11 mouse cellular contexts compared by ENCODE assay signal in the genomic region with DNA sequence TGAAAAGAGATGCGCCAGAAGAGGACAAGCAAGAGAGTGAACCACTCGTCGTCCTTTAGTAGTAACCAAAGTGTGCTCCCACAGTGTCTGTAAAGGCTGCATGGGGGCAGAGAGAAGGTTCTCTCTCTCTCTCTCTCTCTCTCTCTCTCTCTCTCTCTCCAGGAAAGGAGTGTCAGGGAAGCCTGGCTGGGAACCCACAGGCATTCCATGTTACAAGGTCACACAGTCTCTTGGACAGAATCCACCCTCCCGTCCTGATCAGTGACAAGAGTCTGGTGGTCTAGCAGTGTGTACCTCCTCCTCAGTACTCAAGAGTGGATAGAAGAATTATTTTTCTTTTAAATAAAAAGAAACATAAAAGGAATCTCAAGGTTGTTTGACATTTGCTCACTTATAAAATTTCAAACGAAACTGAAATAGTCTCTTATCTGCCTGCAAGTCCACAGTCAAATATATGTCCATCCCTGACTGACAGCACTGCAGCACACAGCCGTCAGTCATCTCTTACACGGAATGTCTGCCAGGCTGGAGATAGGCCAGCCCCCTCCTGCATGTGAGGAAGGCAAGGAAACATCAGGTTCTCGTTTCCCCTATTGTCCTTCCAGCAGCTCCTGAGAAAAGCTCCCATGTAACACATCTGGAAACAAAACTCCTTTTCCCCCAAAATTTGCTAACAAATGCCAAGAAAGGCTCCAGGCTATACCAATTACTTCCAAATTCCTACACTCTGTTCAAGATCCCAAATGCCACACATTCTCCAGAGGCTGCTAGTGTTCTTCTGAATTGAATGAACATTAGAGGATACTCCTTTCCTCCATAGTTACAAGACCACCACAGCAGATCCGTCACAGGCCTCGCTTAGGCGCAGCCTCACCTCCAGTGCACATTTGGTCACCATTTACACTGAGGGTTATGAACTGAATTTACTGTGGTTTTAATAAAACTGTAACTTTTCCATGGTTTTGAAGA.
DNase-seq lines count a peak whose midpoint lies in the region; ATAC-seq and TF ChIP-seq lines count a peak whose summit lies in the region.
"Had no signal": no experiment of that assay in that cellular context is flagged by ENCODE, and none has a peak within 500 bp of the region (broad histone marks: within the 10 kb centered on the region; RNA-seq: fewer than 3 reads in every experiment).

No protein-coding gene starts in this region.

- DNase-seq in adrenal gland, adult (ENCODE audit: inconsistent age in 2 of 2, low spot score in 1 of 2), result peak; percentile 33 to 65
- no peak for DNase-seq in adrenal gland, postnatal 4 days (ENCODE audit: low spot score in 2 of 2)
- peak; percentile 20 for DNase-seq in ovary, adult 18-20 months (ENCODE audit: low spot score)
- no peak for DNase-seq in ovary, postnatal 10 days (ENCODE audit: low spot score)
- peak; percentile 16 for DNase-seq in hindlimb bud, embryonic 11.5 days (ENCODE audit: extremely low spot score, low read depth, low spot score)
- DNase-seq in stomach, postnatal 0 days (ENCODE audit: low spot score), result no peak
- no peak for DNase-seq in kidney, adult 9 months

- no peak for TF ChIP-seq EP300 in stomach, postnatal 0 days (optimal IDR thresholded peaks at IDR 0.05)

- no peaks in the 10 kb centered on the region for H3K9me3 ChIP-seq in intestine, embryonic 15.5 days
- H3K9me3 ChIP-seq in stomach, postnatal 0 days (ENCODE audit: control insufficient read depth, low read length), result no peaks in the 10 kb centered on the region
- H3K9me3 ChIP-seq: forebrain, embryonic 12.5 days; liver, embryonic 12.5 days; midbrain, embryonic 15.5 days had no signal

- H3K9ac ChIP-seq in intestine, embryonic 15.5 days, result no peak overlapping the region
- no peak overlapping the region for H3K9ac ChIP-seq in stomach, postnatal 0 days (ENCODE audit: low read length)
- H3K9ac ChIP-seq: forebrain, embryonic 12.5 days; liver, embryonic 12.5 days; midbrain, embryonic 15.5 days had no signal

- H3K4me3 ChIP-seq in intestine, embryonic 15.5 days (replicated peaks), result no peak overlapping the region
- no peak overlapping the region for H3K4me3 ChIP-seq in stomach, postnatal 0 days (ENCODE audit: low read depth, low read length)
- H3K4me3 ChIP-seq: forebrain, embryonic 12.5 days; liver, embryonic 12.5 days; midbrain, embryonic 15.5 days had no signal

- no peaks in the 10 kb centered on the region for H3K27me3 ChIP-seq in intestine, embryonic 15.5 days (replicated peaks)
- no peaks in the 10 kb centered on the region for H3K27me3 ChIP-seq in stomach, postnatal 0 days (ENCODE audit: control insufficient read depth, insufficient read depth, low read length)
- H3K27me3 ChIP-seq: forebrain, embryonic 12.5 days; liver, embryonic 12.5 days; midbrain, embryonic 15.5 days had no signal

- no peak for ATAC-seq in intestine, embryonic 15.5 days
- ATAC-seq in stomach, postnatal 0 days (ENCODE audit: low FRiP score, low TSS enrichment), result no peak
- ATAC-seq: liver, embryonic 12.5 days; midbrain, embryonic 15.5 days had no signal

- 63% methylated on average over 11 of the region's 11 CpGs for WGBS in intestine, embryonic 15.5 days
- WGBS in stomach, postnatal 0 days, result 60% methylated on average over 11 of the region's 11 CpGs

- H3K4me1 ChIP-seq in intestine, embryonic 15.5 days (replicated peaks), result no peaks in the 10 kb centered on the region
- no peaks in the 10 kb centered on the region for H3K4me1 ChIP-seq in stomach, postnatal 0 days (replicated peaks; ENCODE audit: control insufficient read depth, insufficient read depth)
- H3K4me1 ChIP-seq: forebrain, embryonic 12.5 days; midbrain, embryonic 15.5 days had no signal

- H3K27ac ChIP-seq in intestine, embryonic 15.5 days, result no peak overlapping the region
- H3K27ac ChIP-seq in stomach, postnatal 0 days (replicated peaks), result no peak overlapping the region
- H3K27ac ChIP-seq: forebrain, embryonic 12.5 days; liver, embryonic 12.5 days; midbrain, embryonic 15.5 days had no signal

- H3K36me3 ChIP-seq in intestine, embryonic 15.5 days, result no peaks in the 10 kb centered on the region
- H3K36me3 ChIP-seq in stomach, postnatal 0 days (ENCODE audit: control insufficient read depth, insufficient read depth, low read length), result no peaks in the 10 kb centered on the region
- H3K36me3 ChIP-seq: forebrain, embryonic 12.5 days; liver, embryonic 12.5 days; midbrain, embryonic 15.5 days had no signal

- TF ChIP-seq CTCF in stomach, postnatal 0 days (IDR thresholded peaks at IDR 0.05; ENCODE audit: low read depth), result no peak

- H3K4me2 ChIP-seq in intestine, embryonic 15.5 days (replicated peaks), result no peak overlapping the region
- H3K4me2 ChIP-seq in stomach, postnatal 0 days (replicated peaks; ENCODE audit: low read depth), result no peak overlapping the region
- H3K4me2 ChIP-seq: forebrain, embryonic 12.5 days; liver, embryonic 12.5 days; midbrain, embryonic 15.5 days had no signal

Comparison
In these comparisons a context has a peak if more than half of its experiments do, and no peak if none do; other contexts are left out.
1. DNase-seq: peak in adrenal gland, adult (2 of 2), ovary, adult 18-20 months (single experiment) and hindlimb bud, embryonic 11.5 days (single experiment); none in adrenal gland, postnatal 4 days (0 of 2), ovary, postnatal 10 days (single experiment), stomach, postnatal 0 days (single experiment) and kidney, adult 9 months (single experiment).